Mouse (Mus musculus) kidney, embryonic 16.5 days (tissue): ENCODE data around the gene Lrrtm4. TPM values are rescaled to one million over a fixed set of nuclear protein-coding genes. Genes with fewer than 3 reads are reported as not detected.

Experiments
- ATAC-seq: fragments of 200-750 bp; cut with Nextera tagmentation; 2 replicates; pipeline ENCODE4 v1.8.0; 2017; ENCODE audit warnings: moderate TSS enrichment; ENCODE audit not compliant: low FRiP score, low TSS enrichment
- H3K27ac ChIP-seq: fragments of 300-500 bp; sonication (generic); 2 replicates; pipeline ENCODE4 v1.5.1; 2014; ENCODE audit warnings: low read length
- H3K27me3 ChIP-seq: fragments of 300-500 bp; sonication (generic); 2 replicates; pipeline ENCODE4 v1.6.1; 2014; ENCODE audit warnings: low read length, control low read depth, mixed read lengths; ENCODE audit not compliant: insufficient read depth
- H3K36me3 ChIP-seq: fragments of 300-500 bp; sonication (generic); 2 replicates; pipeline ENCODE4 v1.6.1; 2014; ENCODE audit warnings: low read length, control low read depth, mixed read lengths; ENCODE audit not compliant: insufficient read depth
- H3K4me1 ChIP-seq: fragments of 300-500 bp; sonication (generic); 2 replicates; pipeline ENCODE4 v1.6.1; 2014; ENCODE audit warnings: low read length, control low read depth, mixed read lengths; ENCODE audit not compliant: insufficient read depth
- H3K4me2 ChIP-seq: fragments of 300-500 bp; sonication (generic); replicated peaks from 2 replicates; pipeline ENCODE4 v1.6.1; 2014; ENCODE audit warnings: low read depth, low read length
- H3K4me3 ChIP-seq: fragments of 300-500 bp; sonication (generic); 2 replicates; pipeline ENCODE4 v1.5.1; 2014; ENCODE audit warnings: mild to moderate bottlenecking, low read length
- H3K9ac ChIP-seq: fragments of 300-500 bp; sonication (generic); replicated peaks from 2 replicates; pipeline ENCODE4 v1.6.1; 2014; ENCODE audit warnings: low read length
- H3K9me3 ChIP-seq: fragments of 300-500 bp; sonication (generic); 2 replicates; pipeline ENCODE4 v1.6.1; 2016; ENCODE audit warnings: low read length, control low read depth
- WGBS: fragments of 180-500 bp; shearing (Covaris S2); extraction: QIAGEN DNeasy Blood & Tissue Kit; methylation state at CpG from one replicate; pipeline ENCODE4 v1.1.7; 2014; 5-methylcytosine and 5-hydroxymethylcytosine counted together
- polyA plus RNA-seq: library from polyadenylated mRNA; unstranded; fragments of >200 nt; fragmentation: Nextera tagmentation; extraction: Ambion mirVana; gene quantifications from 2 replicates; pipeline ENCODE4 v1.2.1, GENCODE M21; 2015

Gene Lrrtm4
- polyA plus RNA-seq, 1 experiment from 2014 or later, result 0.35 TPM

DNA sequence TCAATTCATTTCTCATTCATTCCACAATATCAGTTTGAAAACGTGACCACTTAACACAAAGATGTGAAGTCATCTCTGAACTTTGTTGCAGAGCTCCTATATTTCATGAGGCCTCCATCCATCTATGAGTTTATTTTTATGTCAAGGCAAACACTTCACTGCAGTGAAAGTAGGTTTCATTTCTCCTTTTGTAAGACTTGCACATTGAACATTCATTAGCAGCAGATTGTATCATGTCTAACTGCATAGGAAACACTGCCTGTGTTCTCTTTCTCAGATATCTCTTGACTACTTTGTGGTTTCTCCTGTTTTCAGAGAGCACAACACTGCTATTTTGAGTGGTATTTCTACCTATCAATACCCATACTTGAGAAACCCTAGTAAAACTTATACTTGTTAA, 388.1 kb downstream of the Lrrtm4 start:
- Histone ChIP-seq H3K9me3 (no peaks in the 10 kb centered on the region), H3K4me2 (no peak overlapping the region), H3K4me1 (no peaks in the 10 kb centered on the region), H3K27me3 (no peaks in the 10 kb centered on the region), H3K4me3 (no peak overlapping the region), H3K9ac (no peak overlapping the region), H3K27ac (no peak overlapping the region), H3K36me3 (no peaks in the 10 kb centered on the region)
- ATAC-seq, result no peak
- 79% methylated on average over 1 of the region's 1 CpGs for WGBS

GRCm38 (mm10) chr6:80440135-80440534, 421.5 kb downstream of the Lrrtm4 start:
- Histone ChIP-seq H3K4me3 (no peak overlapping the region), H3K27ac (no peak overlapping the region), H3K27me3 (no peaks in the 10 kb centered on the region), H3K4me2 (no peak overlapping the region), H3K9ac (no peak overlapping the region), H3K9me3 (peaks cover 2% of the 10 kb centered on the region), H3K36me3 (no peaks in the 10 kb centered on the region), H3K4me1 (no peaks in the 10 kb centered on the region)
- ATAC-seq, result no peak

DNA sequence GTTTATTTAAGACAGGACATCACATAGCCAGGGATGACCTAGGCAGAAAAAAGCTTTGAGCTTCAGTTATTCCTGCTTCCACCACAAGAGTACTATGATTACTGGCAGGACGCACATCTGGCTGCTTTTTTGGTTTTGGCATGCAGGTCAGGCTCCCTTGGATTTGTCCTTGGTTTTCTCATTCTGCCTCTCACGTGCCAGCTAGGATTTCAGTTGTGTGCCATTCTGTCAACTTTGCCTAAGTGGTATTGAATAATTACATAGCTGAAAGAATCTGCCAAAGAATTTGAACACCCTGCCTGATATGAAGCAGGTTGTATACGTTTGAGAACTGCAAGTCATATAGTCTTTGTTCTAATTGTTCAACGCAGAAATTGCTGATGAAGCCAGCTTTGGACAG, 451.9 kb downstream of the Lrrtm4 start:
- Histone ChIP-seq H3K27me3 (no peaks in the 10 kb centered on the region), H3K9me3 (no peaks in the 10 kb centered on the region), H3K4me2 (no peak overlapping the region), H3K4me3 (no peak overlapping the region), H3K9ac (no peak overlapping the region), H3K4me1 (no peaks in the 10 kb centered on the region), H3K36me3 (no peaks in the 10 kb centered on the region), H3K27ac (no peak overlapping the region)
- 64% methylated on average over 4 of the region's 4 CpGs for WGBS
- ATAC-seq, result no peak

DNA sequence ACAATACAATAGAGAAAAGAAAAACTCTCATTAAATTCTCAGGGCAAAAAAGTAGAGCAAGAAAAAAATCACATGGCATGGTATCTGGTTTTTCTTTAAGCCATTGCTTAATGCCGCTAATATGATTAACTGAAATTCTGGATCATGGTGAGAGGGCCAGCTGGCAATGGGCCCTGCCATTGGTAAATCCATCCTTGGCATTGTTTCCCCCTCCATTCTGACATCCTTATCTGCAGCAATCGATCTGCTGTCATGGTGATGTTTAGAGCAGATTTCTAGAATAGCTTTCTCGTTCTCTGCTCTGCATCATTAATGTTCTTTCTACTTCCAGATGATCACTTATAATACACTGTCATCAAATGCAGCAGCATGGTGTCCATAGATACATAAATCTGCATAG, 457.5 kb downstream of the Lrrtm4 start:
- Histone ChIP-seq H3K9ac (no peak overlapping the region), H3K27ac (no peak overlapping the region), H3K9me3 (no peaks in the 10 kb centered on the region), H3K4me3 (no peak overlapping the region), H3K27me3 (no peaks in the 10 kb centered on the region), H3K4me2 (no peak overlapping the region), H3K4me1 (no peaks in the 10 kb centered on the region), H3K36me3 (no peaks in the 10 kb centered on the region)
- no peak for ATAC-seq
- 78% methylated on average over 3 of the region's 3 CpGs for WGBS

GRCm38 (mm10) chr6:80545017-80545416, 526.3 kb downstream of the Lrrtm4 start:
- ATAC-seq, result no peak

DNA sequence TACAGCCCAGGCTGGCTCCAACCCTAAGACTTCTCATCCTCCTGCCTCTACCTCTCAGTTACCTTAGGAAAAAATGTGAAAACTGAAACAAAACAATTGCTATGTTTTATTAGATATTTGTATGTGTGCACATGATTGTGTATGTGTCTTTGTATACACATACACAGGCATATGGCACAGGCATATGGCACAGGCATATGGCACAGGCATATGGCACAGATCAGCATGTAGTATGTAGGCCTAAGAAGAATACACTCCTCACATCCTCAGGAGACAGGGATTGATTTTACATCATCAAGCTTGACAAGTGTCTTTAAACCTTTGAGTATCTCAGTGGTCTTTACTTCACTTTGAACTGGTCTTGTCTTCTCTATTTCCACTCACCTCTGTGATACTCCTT, 531.2 kb downstream of the Lrrtm4 start:
- Histone ChIP-seq H3K27me3 (no peaks in the 10 kb centered on the region), H3K4me1 (no peaks in the 10 kb centered on the region), H3K9me3 (no peaks in the 10 kb centered on the region), H3K36me3 (no peaks in the 10 kb centered on the region), H3K4me3 (no peak overlapping the region), H3K9ac (no peak overlapping the region), H3K27ac (no peak overlapping the region), H3K4me2 (no peak overlapping the region)
- ATAC-seq, result no peak

More at GRCm38 (mm10) chr6:80545017-80545416, 526.3 kb downstream of the Lrrtm4 start:
- Histone ChIP-seq H3K27ac (no peak overlapping the region), H3K36me3 (no peaks in the 10 kb centered on the region), H3K9me3 (no peaks in the 10 kb centered on the region), H3K4me2 (no peak overlapping the region), H3K4me3 (no peak overlapping the region), H3K27me3 (no peaks in the 10 kb centered on the region), H3K9ac (no peak overlapping the region), H3K4me1 (no peaks in the 10 kb centered on the region)
- 13% methylated on average over 1 of the region's 1 CpGs for WGBS

GRCm38 (mm10) chr6:80553398-80553797, 534.7 kb downstream of the Lrrtm4 start:
- Histone ChIP-seq H3K36me3 (no peaks in the 10 kb centered on the region), H3K27me3 (no peaks in the 10 kb centered on the region), H3K4me3 (no peak overlapping the region), H3K27ac (no peak overlapping the region), H3K9ac (no peak overlapping the region), H3K4me2 (no peak overlapping the region), H3K4me1 (no peaks in the 10 kb centered on the region), H3K9me3 (no peaks in the 10 kb centered on the region)
- WGBS, result 94% methylated on average over 2 of the region's 2 CpGs
- ATAC-seq, result no peak

- H3K9me3 ChIP-seq, result no peaks in the 10 kb centered on the region
- no peak for ATAC-seq
- no peak overlapping the region for H3K4me2 ChIP-seq
- no peaks in the 10 kb centered on the region for H3K36me3 ChIP-seq
- H3K27ac ChIP-seq, result no peak overlapping the region
- no peak overlapping the region for H3K4me3 ChIP-seq
- no peaks in the 10 kb centered on the region for H3K27me3 ChIP-seq
- H3K4me1 ChIP-seq, result no peaks in the 10 kb centered on the region
- no peak overlapping the region for H3K9ac ChIP-seq
Observed at GRCm38 (mm10) chr6:80554991-80555390, 536.3 kb downstream of the Lrrtm4 start.

- Histone ChIP-seq H3K9ac (no peak overlapping the region), H3K4me1 (no peaks in the 10 kb centered on the region), H3K27me3 (no peaks in the 10 kb centered on the region), H3K27ac (no peak overlapping the region), H3K4me3 (no peak overlapping the region), H3K4me2 (no peak overlapping the region), H3K9me3 (no peaks in the 10 kb centered on the region), H3K36me3 (no peaks in the 10 kb centered on the region)
- no peak for ATAC-seq
- 82% methylated on average over 2 of the region's 2 CpGs for WGBS
Observed at GRCm38 (mm10) chr6:80577227-80577626, 558.5 kb downstream of the Lrrtm4 start.

DNA sequence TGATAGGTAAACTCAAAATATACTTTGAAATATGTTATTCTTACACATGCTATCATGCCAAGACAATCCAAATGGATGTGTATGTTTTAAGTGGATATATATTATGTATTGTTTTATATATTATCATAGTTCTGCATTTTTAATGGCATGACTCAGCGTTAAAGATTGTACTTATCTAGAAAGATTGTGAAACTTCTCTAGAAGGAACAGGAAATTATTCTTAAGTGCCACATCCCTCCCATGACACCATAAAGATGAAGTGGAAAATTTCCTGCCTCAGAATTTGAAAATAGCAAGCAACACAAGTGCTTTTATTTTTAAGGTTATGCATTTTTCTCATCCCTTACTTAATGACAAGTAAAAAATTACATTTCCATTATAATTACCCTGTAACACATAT, 563.5 kb downstream of the Lrrtm4 start:
- Histone ChIP-seq H3K36me3 (no peaks in the 10 kb centered on the region), H3K4me3 (no peak overlapping the region), H3K4me2 (no peak overlapping the region), H3K27ac (no peak overlapping the region), H3K27me3 (no peaks in the 10 kb centered on the region), H3K9ac (no peak overlapping the region), H3K9me3 (no peaks in the 10 kb centered on the region), H3K4me1 (no peaks in the 10 kb centered on the region)
- ATAC-seq, result no peak
- 74% methylated on average over 1 of the region's 1 CpGs for WGBS

GRCm38 (mm10) chr6:80589776-80590175, 571.1 kb downstream of the Lrrtm4 start:
- WGBS, result 77% methylated on average over 1 of the region's 1 CpGs
- H3K27ac ChIP-seq, result no peak overlapping the region
- no peak for ATAC-seq
- H3K4me1 ChIP-seq, result no peaks in the 10 kb centered on the region
- no peak overlapping the region for H3K4me3 ChIP-seq
- no peaks in the 10 kb centered on the region for H3K9me3 ChIP-seq
- H3K9ac ChIP-seq, result no peak overlapping the region
- H3K36me3 ChIP-seq, result no peaks in the 10 kb centered on the region
- H3K4me2 ChIP-seq, result no peak overlapping the region
- no peaks in the 10 kb centered on the region for H3K27me3 ChIP-seq
